Mouse (Mus musculus) ES-CJ7 (cell line): ENCODE results near the gene Hgfac.

ENCODE experiments used
- DNase-seq: peaks from one replicate; pipeline ENCODE4 v3.0.0; 2011; ENCODE audit warnings: low read depth, low spot score

The Hgfac gene

GRCm38 (mm10) chr5:35037438-35037837, 3.9 kb upstream of the Hgfac start:
- no peak for DNase-seq

DNA sequence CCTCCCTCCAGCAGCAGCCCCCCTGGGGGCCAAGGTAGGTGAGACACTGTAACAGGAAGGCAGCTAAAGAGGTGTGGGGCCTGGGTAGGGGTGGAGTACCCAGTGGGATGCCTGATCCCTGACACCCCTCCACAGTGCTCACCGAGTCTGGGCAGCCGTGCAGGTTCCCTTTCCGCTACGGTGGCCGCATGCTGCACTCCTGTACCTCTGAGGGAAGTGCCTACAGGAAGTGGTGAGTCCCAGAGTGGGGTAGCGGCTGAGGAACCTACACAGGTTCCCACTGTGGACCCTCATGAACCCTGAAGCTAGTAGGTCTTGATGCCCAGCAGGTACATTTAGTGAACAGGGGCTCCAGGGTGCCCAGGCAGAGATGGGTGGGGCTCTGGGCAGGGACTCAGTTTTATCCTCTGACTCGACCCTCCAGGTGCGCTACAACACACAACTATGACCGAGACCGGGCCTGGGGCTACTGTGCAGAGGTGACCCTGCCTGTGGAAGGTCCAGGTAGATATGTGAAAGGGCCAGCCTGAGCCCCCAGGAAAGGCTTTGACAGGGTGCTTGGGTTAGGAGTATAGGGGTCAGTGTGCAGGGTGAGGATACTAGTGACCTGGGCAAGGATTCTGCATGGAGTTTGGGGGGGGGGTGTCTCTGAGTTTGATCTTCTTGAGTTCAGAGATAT, 1.3 kb downstream of the Hgfac start:
- no peak for DNase-seq

- DNase-seq: peak; percentile 77
Observed at GRCm38 (mm10) chr5:35043110-35043451, 1.8 kb downstream of the Hgfac start.

- peak; percentile 26 for DNase-seq
Observed at GRCm38 (mm10) chr5:35050541-35050940, 9.2 kb downstream of the Hgfac start.

- no peak for DNase-seq
Observed at GRCm38 (mm10) chr5:35054628-35055027, 13.3 kb downstream of the Hgfac start.

DNA sequence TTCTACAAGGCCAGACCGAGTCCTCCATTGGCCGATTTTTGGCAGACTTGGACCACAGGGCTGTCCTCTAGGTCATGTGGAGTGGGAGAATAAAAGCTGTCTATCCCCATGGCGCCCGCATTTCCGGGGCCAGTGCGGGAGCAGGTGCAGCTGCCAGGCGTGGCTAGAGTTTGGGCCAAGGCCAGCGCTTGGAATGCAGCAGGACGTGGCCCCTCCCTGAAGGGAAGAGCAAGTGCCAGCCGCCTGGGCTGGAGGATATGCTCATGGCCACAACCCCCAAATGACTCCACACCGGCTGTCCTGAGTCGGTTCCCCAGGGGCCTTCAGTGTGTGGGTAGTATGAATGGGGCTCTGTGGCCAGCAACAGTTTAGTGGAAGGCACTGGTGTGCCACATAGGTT, 13.8 kb downstream of the Hgfac start:
- DNase-seq: no peak

DNA sequence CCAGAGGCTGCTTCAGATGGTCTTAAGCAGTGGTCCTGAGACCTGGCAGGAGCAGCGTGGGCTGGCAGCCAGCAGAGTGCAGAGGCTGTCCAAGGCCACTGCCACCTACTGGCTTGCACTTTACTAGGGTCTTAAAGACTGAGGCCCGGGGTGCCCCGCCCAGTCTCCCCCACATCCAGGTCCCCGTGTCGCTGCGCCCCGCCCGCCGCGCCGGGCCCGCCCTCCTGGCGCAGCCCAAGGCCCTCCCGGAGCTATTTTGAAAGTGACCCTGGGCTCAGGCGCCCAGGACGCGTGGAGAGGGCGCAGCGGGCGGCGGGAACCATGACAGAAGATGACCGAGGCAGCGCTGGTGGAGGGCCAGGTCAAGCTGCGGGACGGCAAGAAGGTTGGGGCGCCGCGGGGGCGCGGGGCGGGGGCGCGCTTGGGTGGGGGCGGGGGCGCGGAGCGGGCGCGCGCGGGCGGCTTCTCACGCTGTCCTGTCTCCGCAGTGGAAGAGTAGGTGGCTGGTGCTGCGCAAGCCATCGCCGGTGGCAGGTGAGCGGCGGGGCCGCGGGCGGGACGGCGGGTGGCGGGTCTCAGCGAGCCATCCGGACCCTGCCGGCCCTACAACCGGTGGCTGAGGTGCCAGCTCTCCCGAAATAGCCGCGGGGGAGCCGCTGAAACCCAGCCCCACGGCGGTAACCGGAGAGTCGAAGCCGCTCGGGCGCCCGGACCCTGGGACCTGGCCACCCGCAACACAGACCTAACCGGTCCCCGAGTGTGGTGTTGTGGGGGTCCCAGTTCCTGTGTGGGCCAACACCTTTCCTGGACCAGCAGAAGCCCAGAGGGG, 15.5 kb downstream of the Hgfac start, which contains the start of gene Dok7:
Dok7 (plus strand) TSS at position 163 of the 829 bp plus-strand sequence.
- DNase-seq: peak; percentile 30

DNA sequence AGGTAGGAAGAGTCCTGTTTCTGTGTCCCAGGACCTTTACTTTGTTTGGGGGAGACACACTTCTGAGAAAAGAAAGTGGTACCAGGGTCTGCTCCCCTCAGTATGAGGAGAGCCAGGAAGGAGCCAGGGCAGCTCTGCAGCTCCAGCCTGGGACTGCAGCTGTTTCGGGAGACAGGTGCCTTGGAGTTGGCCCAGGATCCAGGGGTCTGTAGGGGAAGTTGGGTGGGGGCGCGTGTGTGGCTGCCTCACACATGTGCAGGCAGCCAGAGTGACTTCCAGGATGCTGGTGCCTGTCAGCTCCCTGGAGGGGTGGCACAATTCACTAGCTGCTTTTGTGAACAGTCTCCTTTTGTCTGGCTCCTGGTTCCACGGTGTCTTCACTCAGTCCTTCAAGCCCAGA, 16.3 kb downstream of the Hgfac start:
- no peak for DNase-seq

GRCm38 (mm10) chr5:35058216-35058615, 16.9 kb downstream of the Hgfac start:
- no peak for DNase-seq

DNA sequence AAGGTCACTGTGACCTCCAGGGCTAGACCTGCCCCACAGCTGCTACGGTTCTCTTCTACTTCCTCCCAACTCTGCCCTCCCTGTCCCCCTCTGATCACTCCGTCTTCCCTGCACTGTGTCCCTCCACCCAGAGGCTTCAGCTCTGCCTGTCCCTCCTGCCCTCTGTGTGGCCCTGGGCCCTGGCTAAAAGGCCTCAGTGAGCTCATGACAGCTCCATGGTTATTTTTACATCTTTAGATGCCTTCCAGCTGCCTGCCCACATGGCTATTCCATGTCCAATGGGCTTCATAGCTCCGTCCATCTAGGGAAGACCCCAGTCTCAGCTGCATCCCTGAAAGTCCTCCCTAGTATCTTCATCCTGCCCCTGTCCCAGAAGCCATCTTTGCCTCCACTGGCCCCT, 18.8 kb downstream of the Hgfac start:
- no peak for DNase-seq

GRCm38 (mm10) chr5:35069841-35070240, 28.5 kb downstream of the Hgfac start:
- no peak for DNase-seq

DNA sequence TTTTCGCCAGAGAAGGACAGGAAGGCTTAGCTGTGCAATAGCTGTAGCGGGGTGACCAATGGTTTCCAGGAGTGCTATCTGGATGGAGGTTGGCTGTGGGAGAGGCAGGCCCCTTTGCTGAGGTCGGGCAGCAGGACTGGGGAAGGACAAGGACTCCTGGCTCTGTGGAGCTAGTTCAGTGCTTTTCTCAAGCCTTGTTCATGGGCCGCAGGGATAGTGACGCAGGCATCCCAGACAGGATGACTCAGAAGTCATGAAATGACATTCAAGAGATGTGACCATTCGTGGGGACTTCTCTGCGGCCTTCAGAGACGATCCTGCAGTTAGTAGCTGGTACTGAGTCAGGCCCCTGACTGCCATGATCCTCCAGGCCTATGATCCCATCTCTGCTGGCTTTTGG, 29.0 kb downstream of the Hgfac start:
- no peak for DNase-seq

GRCm38 (mm10) chr5:35070953-35071352, 29.6 kb downstream of the Hgfac start:
- no peak for DNase-seq

- no peak for DNase-seq
Observed at GRCm38 (mm10) chr5:35071855-35072254, 30.5 kb downstream of the Hgfac start.

DNA sequence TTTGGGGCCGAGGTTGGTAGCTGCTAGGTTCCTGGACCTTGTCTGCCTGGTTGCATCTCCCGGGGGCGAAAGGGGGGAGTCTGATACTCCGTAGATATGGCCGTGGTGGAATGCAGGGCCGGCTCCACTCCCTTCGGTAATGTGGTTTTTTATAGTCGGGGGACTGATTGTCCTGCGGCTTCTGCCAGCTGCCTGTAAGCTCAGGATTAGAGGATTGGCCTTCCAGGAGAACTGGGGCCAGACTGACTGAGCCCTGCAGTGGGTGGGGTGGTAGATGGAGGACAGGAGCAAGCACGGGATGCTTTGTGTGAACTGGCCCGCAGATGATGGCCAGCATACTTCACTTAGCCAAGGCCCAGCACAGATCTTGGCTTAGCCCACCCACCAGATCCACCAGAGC, 31.9 kb downstream of the Hgfac start:
- DNase-seq: no peak

GRCm38 (mm10) chr5:35073992-35074391, 32.7 kb downstream of the Hgfac start:
- DNase-seq: no peak

- no peak for DNase-seq
Observed at GRCm38 (mm10) chr5:35076369-35076768, 35.1 kb downstream of the Hgfac start.

DNA sequence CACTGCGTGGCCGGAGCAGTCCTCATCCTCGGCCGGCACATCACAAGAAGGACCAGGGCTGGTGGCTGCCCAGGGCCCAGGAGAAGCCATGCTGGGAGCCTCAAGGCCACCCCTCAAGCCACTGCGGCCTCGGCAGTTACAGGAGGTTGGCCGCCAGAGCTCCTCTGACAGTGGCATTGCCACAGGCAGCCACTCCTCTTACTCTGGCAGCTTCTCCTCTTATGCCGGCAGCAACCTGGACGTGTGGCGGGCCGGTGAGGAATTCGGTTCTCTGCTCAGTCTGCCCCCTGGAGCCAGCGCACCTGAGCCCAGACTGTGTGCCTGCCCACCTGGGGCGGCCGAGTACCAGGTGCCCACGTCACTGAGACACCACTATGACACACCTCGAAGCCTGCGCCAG, 37.8 kb downstream of the Hgfac start:
- DNase-seq: no peak

- DNase-seq: no peak
Observed at GRCm38 (mm10) chr5:35084913-35085312, 43.6 kb downstream of the Hgfac start.

- peak; percentile 85 for DNase-seq
Observed at GRCm38 (mm10) chr5:35088785-35089613, 47.7 kb downstream of the Hgfac start.

DNA sequence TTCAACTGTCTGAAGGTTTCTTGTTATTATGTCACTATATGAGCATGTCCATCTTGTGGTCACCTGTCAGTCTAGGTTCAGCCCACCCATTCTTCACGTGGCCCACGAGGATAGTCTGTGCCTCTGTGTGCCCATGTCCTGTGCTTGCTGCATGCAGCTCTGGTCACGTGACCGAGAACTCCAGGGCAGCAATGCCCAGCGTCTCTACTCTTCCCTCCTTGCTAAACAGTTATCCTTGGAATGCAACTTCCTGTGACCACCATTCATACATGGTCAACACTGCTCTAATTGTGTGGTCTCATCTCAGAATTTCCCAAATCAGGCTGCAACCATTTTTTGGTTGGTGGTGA, 48.3 kb downstream of the Hgfac start:
- DNase-seq: no peak

DNA sequence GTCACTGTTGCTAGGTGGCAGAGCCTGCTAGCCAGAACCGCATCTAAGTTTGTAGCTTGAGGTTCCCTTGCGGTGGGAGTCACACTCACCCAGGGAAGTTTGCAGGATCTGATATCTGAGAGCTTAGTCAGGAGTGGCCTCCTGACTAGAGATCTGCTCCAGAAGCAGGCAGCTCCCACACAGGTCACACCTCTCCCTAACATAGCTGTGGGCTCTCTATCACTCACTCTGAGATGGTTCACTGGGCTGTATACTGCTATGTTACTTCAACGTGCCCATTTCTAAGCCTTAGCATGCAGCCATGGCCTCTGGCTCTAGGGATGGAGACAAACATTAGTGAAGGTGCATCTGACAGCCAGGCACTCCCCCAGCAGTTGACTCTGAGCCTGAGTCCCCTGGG, 50.3 kb downstream of the Hgfac start:
- no peak for DNase-seq
